Mouse (Mus musculus): ENCODE results near the gene Kat6b.

Gene Kat6b

DNA sequence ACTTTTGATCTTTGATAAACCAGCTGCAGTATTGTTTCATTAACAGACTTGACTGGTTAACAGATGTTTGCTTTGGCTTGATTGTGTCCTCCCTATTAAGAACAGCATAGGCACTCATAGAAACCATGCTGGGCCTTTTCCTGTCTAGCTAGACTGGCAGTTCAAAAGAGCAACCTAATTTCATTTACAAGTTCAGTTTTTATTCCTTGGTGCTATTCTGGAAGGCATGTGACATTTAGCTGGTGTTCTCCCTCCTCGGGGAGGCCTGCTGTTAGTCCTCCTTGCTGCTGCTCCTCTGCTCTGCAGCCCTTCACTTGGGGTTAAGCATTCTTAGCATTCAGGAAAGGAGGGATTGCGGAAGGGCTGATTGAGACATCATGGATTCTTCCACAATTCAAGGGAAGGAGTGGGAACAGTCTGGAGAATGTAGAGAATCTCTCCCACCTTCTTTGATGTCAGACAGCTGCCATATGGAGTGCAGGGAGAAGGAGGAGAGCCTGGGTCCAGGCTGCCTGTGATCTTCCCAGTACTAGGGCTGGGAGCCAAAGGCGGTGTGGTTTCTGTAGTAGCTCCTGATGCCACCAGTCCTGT lies 42.7 kb downstream of the Kat6b start:
- DNase-seq: peak; percentile 82

DNA sequence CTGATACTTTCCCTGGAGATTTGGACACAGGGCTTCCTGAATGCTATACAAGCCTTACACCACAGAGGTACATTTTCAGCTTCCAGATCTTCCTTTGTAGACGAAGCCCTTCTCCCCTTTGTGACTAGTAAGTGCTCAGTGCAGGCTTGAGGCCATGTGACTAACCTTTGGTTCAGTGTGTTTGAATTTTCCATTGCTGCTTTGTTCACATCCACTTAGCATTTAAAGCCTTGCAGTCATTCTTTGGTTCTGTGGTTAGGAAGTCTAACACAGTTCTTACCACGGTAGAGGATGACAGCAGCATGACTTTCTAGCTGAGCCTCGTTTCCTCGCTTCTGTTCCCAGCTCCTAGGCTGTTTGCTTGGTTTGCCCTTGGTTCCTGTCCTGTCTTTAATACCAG lies 44.4 kb downstream of the Kat6b start:
- DNase-seq: no peak

DNA sequence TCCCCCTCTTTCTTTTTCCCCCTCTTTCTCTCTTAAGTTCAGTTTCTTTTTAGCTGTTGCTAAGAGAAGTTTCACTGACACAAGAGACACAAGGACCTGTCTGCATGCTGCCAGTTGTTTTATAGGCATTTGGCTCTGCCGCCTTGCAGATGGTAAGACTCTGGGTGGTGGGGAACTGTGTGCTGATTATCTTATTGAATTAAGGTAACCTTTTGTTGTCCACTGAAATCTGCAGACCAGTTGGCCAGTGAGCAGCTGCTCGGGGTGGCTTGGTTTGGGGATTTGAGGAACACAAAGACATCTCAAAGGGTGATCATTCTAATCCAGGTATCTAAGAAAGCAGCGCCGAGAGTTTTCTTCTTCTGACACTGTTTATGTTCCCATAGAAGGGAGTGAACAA lies 52.3 kb downstream of the Kat6b start:
- DNase-seq: no peak

DNA sequence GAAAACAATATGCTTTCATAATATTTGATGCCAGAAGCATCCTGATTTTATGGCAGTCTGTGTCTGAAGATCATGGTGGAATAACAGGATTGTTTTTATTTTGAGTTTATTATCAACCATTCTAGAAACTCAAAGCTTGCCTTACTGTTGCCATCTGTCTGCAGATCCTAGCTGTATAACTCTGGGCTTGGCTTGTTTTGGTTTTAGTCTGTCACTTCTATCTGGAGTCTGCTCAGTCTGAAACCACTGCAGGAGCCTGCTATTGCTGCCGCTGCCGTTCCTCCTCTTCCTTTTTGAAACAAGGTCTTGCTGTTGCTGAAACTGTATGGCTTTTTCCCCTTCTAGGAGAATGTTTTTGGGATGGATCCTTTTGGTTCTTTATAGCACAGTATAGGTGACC lies 52.8 kb downstream of the Kat6b start:
- DNase-seq: no peak

DNA sequence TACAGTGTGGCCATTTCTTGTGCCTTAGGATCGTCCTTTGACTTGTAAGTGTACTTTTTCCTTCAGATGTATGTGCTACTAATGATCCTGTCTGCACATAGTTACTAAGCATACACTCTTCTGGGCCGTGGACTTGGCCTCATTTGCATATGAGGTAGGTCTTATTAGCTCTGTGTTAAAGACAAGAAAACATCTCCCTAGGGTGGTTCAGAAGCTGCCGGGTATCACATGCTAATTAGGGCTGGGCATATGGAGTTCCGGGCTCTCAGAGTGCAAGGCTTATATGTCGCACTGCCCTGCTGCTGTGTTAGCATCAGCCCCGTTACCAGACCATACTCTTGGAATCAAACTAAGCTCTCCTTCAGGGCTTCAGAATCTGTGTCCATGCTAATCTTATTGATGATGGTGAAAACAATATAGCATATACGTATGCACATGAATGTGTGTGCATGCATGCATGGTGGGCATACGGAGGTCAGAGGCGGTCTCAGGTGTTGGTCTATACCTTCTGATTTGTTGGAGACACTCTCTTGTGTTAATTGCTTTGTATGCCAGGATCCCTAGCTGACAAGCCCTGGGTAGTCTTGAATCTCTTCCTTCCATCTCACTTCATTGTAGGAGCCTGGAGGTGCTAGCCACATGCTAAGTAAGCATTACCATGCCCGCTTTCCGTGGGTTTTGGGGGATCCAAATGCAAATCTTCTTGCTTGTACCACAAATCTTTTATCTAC lies 53.5 kb downstream of the Kat6b start:
- no peak for DNase-seq

DNA sequence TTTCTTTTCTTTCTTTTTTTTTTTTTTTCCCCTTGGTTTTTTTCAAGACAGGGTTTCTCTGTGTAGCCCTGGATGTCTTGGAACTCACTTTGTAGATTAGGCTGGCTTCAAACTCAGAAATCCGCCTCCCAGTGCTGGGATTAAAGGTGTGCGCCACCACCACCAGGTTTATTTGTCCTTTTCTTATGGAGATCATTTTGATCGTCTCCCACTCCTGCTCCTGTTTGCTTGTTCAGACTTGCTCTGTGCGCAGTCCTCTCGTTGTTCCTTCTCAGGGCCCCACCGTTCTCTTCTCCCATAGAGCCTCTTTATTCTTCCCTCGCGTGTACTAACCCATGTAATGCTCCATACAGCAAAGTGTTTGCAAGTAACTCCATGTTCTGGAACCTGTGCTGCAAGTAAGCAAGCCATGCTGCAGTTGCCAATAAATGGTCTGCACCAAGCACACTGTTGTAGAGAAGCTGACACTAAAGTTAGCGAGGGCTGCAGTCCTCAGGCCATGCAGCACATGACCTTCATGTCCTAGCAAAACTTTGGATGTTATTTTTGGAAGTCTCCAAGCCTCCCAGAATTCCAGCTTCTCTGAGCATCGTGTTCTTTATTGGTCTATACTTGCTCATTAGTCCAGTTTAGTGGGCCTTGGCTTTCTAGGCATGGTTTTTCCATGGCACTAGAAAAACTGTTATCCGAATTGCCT lies 55.4 kb downstream of the Kat6b start:
- DNase-seq: no peak

DNA sequence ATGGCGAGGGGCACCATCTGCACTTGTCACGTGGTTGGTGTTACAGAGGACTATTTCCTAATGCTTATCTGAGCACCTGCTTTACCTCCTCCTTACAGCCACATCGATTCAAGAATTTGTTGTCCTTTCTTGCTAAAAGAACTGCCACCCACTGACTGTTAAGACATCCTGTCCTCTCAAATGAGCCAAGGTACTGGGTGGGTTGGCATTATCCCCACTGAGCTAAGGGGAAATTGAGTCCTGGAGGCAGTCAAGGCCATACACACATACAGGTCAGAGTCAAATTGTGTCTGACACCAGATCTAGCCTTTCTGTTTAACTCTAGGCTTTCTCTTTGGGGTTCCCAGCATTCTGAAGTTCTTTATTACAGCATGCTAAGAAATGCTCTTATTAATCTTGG lies 56.6 kb downstream of the Kat6b start:
- no peak for DNase-seq

DNA sequence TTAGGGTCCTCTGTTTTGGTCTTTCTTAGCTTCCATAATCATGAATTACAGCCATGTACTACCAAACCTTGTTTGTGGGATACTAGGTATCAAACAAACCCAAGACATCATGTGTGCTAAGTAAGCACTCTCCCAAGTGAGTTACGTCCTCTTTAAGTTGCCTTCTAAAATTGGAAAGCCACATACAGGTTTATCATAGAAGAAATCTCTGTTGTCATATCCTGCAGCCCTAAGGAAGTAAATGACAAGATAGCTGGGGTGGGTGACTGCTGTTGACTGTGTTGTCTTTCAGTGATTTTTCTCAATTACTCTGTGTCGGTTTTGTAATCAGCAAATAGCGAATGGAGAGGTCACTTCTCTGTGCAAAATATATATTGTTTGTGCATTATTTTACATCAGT lies 58.5 kb downstream of the Kat6b start:
- DNase-seq: no peak

DNA sequence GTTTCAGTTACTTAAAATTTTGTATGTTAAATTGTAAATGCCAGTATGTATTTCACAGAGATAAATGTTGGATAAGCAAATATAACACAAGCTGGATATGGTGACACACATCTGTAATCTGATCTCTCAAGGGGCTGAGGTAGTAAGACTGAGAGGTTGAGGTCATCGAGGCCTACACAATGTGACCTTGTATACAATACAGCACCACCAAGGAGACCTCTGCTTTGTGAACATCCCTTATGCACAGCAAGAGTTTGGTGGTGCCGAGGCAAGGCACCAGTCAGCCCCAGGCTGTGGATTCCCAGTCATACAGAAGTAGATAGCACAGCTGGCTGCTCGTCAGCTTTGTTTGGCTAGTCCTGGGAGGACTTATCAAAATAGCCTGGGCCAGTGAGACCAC lies 59.1 kb downstream of the Kat6b start:
- DNase-seq: no peak

DNA sequence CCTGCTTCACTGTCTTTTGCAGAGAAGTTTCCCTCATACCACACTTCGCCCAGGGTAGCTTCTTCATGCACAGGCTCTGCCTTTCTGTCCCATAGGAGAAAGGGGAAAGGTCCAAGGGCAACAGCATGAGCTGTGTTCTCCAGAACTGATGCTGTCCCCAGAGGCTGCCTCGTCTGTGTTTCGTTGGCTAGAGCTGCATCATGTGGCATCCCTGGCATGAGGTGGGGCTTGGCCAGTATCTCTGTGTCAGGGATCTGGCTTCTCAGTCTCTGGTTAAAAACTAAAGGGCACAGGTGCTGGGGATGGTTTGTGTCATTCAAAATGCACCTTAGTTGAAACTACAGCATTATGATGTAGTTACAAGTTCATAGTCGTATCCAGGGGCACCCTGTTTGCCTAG lies 64.3 kb downstream of the Kat6b start:
- DNase-seq: no peak

DNA sequence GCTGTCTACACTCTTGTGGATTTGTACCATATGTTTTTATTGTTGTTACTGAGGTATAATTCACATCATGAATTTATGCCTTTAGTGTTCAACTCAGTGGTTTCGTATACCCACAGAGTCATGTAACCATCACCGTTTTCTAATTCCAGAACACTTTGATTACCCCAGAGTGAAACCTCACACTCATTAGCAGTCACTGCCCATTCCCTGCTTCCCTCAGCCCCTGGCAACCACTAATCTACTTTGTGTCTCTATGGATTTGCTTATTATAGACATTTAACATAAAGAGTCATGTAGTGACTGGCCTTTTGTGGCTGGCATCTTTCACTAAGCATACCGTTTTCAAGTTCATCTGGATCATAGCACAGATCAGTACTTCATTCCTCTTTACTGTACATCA lies 65.1 kb downstream of the Kat6b start:
- DNase-seq: no peak

DNA sequence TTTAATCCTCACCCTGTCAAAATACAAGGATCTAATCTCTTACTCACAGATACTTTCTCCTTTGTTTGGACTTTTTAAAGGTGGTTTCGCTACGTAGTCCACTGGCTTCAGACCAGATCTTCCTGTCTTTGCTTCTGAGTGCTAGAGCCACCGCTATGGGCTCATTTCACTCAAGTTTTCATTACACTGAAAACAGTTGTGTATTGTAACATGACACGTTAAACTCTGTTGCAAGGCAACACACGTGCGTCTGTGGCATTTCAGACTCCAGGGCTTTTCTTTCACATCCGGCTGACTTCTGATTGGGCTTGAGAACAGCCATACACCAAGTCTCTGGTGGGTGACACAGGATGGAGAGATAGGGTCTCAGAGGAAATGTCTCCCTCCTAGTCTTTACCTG lies 66.1 kb downstream of the Kat6b start:
- no peak for DNase-seq

DNA sequence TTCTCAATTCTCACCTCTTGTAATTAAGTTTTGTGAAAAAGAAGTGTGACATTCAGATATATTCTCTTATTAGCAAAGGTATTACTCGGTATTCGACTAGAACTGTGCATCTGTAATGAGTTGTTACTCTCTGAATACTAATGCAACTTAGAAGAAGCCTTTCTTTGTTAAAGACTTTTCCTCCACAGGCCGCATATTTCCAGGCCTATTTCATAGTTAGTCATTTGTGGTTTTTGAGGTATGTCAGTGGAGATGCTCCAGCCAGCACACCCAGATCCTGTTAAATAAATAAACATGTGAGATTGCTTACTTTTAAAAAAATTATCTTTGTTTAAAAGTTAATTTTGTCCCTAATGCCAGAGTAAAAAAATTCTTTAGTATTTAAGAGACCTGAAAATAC lies 66.7 kb downstream of the Kat6b start:
- no peak for DNase-seq

DNA sequence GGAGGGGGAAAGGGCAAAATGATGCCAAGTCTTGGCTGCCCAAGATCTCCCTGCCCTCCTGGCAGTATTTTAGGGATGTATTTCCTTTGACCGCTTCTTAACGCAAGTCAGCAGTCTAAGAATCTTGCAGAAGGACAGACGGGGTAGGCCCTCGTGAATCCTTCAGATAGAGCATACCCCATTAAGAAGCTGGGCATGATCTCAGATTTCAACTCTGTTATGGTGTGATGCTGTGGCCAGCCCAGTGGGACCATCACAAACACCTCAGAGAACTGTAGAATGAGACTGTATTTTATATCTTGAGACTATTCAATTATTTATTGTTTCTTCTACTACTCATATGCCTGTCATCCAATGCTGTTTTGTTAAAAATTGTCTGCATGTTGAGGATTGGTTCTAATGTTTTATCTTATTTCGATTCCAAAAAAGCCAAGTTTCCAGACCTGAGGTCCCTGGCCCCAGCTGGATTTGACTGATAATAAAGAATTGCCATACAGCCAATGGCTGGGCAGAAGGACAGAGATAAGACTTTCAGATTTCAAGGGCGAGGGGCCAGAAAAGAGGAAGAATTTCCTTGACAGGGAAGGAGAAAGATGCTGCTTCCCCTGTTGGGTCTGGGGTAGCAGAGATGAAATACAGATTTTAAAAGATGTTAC lies 67.8 kb downstream of the Kat6b start:
- DNase-seq: no peak

DNA sequence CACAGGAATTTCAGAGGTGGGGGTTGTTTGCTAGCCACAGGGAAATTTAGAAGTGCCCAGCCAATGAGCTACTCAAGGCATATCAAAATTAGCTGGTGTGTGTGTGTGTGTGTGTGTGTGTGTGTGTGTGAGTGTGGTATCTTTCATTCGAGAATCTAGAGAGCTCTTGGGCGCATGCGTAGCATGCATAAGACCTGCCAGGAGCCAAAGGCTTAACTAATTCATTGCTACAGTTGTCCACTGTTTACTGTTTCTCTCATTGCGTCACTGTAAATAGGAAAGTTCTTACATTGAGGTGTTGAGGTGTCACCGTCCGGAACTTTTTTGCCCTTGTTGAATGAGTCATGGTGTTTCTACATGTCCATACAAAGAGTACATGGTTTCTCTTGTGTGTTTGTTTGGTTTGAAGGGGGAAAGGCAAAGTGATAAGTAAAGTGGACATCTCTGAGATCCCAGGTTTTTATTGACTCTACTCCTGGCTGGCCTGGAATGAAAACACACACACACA lies 68.4 kb downstream of the Kat6b start:
- no peak for DNase-seq

DNA sequence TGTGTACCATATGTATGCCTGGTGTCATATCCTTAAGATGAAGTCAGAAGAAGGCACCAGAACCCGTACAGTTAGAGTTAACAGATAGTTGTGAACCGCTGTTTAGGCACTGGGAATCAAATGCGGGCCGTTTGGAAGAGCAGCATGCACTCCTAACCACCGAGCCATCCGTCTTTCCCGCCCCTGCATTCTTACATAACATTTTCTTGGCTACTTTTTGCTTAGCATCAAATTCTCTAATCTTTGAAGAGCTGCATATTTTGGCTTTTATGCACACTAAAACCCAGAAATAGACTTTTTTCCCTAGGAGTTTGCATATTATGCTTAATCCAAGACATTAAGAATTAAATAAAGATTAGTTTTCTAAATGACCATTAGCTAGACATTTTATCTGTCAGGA lies 69.3 kb downstream of the Kat6b start:
- DNase-seq: no peak

DNA sequence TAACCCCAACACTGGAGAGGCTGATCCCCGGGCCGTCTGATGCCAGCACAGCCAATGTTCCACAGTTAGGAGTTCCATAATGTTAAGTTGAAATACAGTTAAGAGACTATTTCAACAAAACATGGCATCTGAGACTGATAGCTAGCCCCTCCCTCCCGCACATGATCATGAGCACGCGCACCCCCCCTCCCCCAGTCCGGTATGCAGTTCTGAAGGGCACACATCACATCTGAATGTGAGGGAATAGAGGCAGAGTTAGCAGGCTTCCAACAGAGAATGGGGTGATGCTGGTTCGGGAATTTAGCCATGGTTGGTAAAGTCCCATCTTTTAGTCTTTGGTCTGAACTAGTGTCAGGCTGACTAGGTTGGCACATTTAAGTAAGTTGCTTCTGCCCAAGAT lies 70.4 kb downstream of the Kat6b start:
- DNase-seq: no peak

DNA sequence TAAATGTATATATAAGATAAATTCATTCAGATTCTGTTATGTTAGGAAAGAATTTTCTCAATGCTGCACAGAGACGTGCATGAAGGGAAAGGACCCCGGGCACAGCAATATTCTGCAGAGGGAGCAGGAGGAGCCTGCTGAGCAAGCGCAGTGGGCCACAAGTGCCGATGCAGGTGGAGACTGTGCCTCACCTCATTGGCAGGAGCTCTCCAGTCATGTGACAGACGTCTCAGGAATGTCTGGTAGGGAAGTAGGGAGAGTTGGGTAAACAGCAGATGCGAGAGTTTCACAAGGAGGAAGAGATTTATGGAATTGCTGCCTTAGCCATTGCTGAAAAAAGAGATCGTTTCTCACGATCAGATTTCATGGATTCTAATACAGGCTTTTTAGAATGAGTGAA lies 71.7 kb downstream of the Kat6b start:
- no peak for DNase-seq

DNA sequence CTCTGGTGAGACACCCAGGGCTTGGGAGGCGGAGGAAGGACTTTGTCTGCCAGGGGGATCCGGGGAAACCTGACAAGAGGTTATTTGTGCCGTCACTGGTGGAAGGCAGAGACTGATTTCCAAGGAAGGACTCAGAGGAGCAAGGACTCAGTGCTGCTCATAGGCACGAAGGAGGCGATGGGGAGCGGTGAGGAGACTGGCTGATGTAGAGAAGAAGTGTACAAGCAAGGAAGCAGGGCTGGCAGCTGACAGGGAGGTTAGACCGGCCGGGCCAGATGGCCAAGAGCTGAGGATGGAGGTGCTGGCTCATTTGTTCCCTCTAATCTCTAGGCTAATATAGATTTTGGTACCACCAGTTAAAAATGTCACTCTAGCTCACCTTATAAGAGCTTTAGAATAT lies 72.8 kb downstream of the Kat6b start:
- peak; percentile 34 for DNase-seq

DNA sequence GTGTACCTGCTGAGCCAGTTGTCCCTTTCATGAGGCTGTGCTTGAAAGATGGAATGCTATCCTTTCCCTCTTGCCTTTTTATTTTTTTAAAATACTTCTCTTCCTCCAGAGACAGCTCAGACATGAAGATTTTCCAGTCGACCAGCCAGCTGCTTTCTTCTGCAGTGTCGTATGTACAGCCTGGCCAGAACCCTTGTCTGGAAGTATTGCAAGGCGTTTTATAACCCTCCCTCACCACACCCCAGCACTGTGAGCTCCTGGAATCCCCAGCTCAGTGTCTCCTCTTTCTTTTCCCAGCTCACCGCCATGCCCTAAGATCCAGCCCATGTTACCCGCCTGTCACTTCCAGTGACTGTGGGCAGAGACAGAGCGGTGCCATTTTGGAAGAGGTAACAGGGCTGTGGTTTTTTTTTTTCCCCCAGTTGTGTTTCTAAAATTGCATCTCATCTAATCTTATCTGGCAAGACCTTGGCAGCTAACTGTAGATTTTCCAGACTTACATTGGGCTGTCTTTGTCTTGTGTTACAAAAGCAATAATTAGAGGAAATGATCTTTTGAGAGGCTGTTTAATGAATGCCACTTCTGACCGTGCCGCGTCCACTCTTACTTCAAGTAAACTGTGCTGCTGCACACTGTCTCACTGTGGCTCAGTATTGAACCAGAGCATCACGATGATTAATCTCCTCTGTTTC lies 77.4 kb downstream of the Kat6b start:
- no peak for DNase-seq

DNA sequence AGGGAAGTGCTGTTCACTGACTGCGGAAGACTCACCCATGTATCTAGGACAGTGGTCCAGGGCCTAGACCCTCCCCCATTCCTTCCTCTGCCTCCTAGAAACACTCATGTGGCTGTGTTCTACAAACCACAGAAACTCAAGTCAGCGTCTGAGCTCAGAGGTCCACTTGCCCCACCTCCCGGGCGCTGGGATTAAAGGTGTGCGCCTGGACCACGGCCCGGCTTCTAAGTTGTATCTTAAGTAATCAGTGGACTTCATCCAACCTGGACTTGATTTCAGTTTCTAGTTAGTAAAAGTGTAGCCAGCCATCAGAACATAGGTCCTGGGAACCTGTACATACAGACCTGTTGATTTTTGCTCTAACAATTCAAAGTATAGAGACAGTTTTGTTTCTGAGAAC lies 78.2 kb downstream of the Kat6b start:
- no peak for DNase-seq

DNA sequence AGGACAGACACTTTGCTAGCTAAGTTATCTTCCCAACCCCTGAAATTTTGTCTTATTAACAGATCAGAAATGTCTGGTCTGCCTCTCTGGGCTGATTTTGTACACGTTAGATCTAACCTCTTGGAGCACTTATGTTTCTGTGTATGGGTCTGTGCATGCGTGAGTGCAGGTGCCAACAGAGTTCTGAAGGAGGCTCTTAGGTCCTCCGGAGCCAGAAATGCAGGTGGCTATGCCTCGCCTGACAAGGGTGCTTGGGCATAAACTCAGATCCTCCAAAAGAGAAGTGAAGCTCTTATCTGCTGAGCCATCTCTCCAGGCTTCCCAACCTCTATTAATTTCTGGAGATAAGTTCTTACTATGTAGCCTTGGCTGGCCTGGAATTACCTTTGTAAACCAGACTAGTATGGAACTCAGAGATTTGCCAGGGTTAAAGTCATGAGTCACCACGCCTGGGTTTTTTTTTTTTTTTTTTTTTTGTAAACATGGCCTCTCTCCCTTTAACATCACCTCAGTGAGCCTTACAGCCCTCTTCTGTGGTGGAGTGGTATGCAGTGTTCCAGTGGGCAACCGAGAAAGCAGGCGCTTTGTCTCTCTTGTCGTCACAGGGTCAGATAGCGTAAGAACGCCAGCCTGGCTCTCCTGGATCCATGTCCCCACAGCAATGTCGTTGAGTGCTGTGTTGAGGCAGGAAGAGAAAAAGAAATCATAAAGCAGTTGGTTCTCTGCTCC lies 79.4 kb downstream of the Kat6b start:
- DNase-seq: no peak
